Mouse (Mus musculus) cortical plate, adult 2 months (tissue): Measurements from ENCODE around the gene Ap1s3. TPM values are rescaled to one million over a fixed set of nuclear protein-coding genes. Genes with fewer than 3 reads are reported as not detected.

Experiments
- H3K27ac ChIP-seq: fragments of 200-500 bp; 2 replicates; pipeline ENCODE4 v1.5.1; 2012; ENCODE audit warnings: low read length, control low read depth, inconsistent platforms; ENCODE audit not compliant: insufficient read depth
- H3K4me1 ChIP-seq: fragments of 200-500 bp; 2 replicates; pipeline ENCODE4 v1.6.1; 2011; ENCODE audit warnings: low read length; ENCODE audit not compliant: control insufficient read depth, insufficient read depth
- H3K4me3 ChIP-seq: fragments of 200-500 bp; 2 replicates; pipeline ENCODE4 v1.5.1; 2011; ENCODE audit warnings: mild to moderate bottlenecking, low read length, control low read depth; ENCODE audit not compliant: insufficient read depth
- CTCF ChIP-seq: fragments of 200-500 bp; IDR thresholded peaks from 2 replicates; pipeline ENCODE4 v1.5.1; 2011; ENCODE audit warnings: mild to moderate bottlenecking, control low read depth, low read length; ENCODE audit not compliant: insufficient read depth; ENCODE audit errors: extremely low read depth
- POLR2A ChIP-seq: fragments of 200-500 bp; IDR thresholded peaks from 2 replicates; pipeline ENCODE4 v1.6.1; 2011; ENCODE audit warnings: mild to moderate bottlenecking, low read length, control low read depth; ENCODE audit not compliant: insufficient read depth; ENCODE audit errors: extremely low read depth
- polyA plus RNA-seq: library from polyadenylated mRNA; depleted of rRNA; stranded (reverse); fragments of >200 nt; gene quantifications from 2 replicates; pipeline ENCODE4 v1.2.3, GENCODE M21; 2012; rRNA removed

Ap1s3 gene
- polyA plus RNA-seq, 1 experiment: 2.0 TPM

DNA sequence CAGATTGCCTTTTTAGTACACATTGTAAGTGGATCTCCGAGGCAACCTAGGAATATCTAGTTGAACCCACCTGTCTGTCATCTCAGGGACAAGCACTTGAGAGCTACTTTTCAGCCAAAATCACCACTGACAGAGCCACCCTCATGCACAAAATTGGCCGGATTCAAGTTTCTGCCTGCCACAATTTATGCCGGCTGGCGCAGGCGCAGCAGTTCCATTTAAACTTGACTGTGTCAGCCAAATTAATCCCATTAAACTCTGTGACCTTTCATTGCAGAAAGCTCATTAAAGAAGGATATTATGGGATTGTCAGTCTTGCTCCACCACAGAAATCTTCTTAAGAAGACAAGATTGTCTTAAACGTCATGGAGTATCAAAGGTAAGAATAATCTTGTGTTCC lies 100.6 kb downstream of the Ap1s3 start:
- H3K4me3 ChIP-seq: no peak overlapping the region
- TF ChIP-seq POLR2A (no peak), CTCF (no peak)
- H3K4me1 ChIP-seq: no peaks in the 10 kb centered on the region

DNA sequence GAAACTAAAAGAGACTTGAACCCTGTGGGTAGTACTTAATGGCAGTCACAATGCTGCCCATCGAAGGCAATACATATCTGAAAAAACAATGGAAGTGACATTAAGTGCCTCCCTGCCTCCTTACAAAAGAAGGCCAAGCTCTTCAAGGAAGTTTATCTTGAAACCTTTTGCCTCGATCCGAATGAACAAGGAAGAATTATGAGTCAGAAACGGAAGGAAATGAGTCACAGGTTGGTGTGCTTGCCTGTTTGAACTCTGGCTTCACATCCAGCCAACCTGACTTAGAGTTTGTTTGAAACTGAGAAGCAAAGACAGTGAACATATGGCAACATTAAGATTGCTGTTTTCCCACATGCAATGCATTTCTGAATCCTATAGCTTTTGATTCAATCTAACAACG lies 110.6 kb downstream of the Ap1s3 start:
- Histone ChIP-seq H3K27ac (no peak overlapping the region), H3K4me3 (no peak overlapping the region), H3K4me1 (no peaks in the 10 kb centered on the region)
- no peak for TF ChIP-seq POLR2A
- TF ChIP-seq CTCF: no peak

More for the DNA sequence above, 100.6 kb downstream of the Ap1s3 start:
- H3K27ac ChIP-seq: no peak overlapping the region

Other genes with a start within 250 kb of the Ap1s3 start
- 109 and 124 TPM in 2 replicates for gene Scg2, start 231.9 kb downstream of the Ap1s3 start, polyA plus RNA-seq
- 22.8 and 22.9 TPM in 2 replicates for gene Mrpl44, start 104.0 kb upstream of the Ap1s3 start, polyA plus RNA-seq
- gene Wdfy1, start 104.2 kb upstream of the Ap1s3 start, polyA plus RNA-seq: 22.3 and 24.5 TPM in 2 replicates
- 135 and 149 TPM in 2 replicates for gene Serpine2, start 189.2 kb upstream of the Ap1s3 start, polyA plus RNA-seq